Mouse (Mus musculus) hindbrain, embryonic 16.5 days (tissue): ENCODE measurements at regions not wholly inside any gene's neighbourhood (a gene's known extent, or its start where the extent isn't known, plus 50 kb on each side); places are given as distances from the start of the nearest gene placed in this dataset.

Source experiments
- ATAC-seq: fragments of 200-750 bp; cut with Nextera tagmentation; 2 replicates; pipeline ENCODE4 v1.8.0; 2017; ENCODE audit warnings: moderate TSS enrichment, moderate library complexity
- H3K27ac ChIP-seq: fragments of 300-500 bp; sonication (generic); 2 replicates; pipeline ENCODE4 v1.5.1; 2014; ENCODE audit warnings: low read depth, mild to moderate bottlenecking, control low read depth, low read length, moderate library complexity
- H3K27me3 ChIP-seq: fragments of 300-500 bp; sonication (generic); replicated peaks from 2 replicates; pipeline ENCODE4 v1.6.1; 2014; ENCODE audit warnings: low read length; ENCODE audit not compliant: control insufficient read depth, insufficient read depth
- H3K36me3 ChIP-seq: fragments of 300-500 bp; sonication (generic); 2 replicates; pipeline ENCODE4 v1.6.1; 2014; ENCODE audit warnings: mild to moderate bottlenecking, low read length, moderate library complexity, mixed read lengths; ENCODE audit not compliant: control insufficient read depth, insufficient read depth
- H3K4me1 ChIP-seq: fragments of 300-500 bp; sonication (generic); 2 replicates; pipeline ENCODE4 v1.6.1; 2014; ENCODE audit warnings: low read depth, low read length; ENCODE audit not compliant: control insufficient read depth, insufficient read depth
- H3K4me2 ChIP-seq: fragments of 300-500 bp; sonication (generic); 2 replicates; pipeline ENCODE4 v1.6.1; 2014; ENCODE audit warnings: mild to moderate bottlenecking, low read length, control low read depth, moderate library complexity
- H3K4me3 ChIP-seq: fragments of 300-500 bp; sonication (generic); 2 replicates; pipeline ENCODE4 v1.5.1; 2014; ENCODE audit warnings: mild to moderate bottlenecking, low read length, control low read depth, moderate library complexity
- H3K9ac ChIP-seq: fragments of 300-500 bp; sonication (generic); 2 replicates; pipeline ENCODE4 v1.6.1; 2014; ENCODE audit warnings: low read depth, mild to moderate bottlenecking, control low read depth, low read length, moderate library complexity
- H3K9me3 ChIP-seq: fragments of 300-500 bp; sonication (generic); 2 replicates; pipeline ENCODE4 v1.6.1; 2014; ENCODE audit warnings: mild to moderate bottlenecking, low read length, moderate library complexity; ENCODE audit not compliant: control insufficient read depth
- WGBS: fragments of 180-500 bp; shearing (Covaris S2); extraction: QIAGEN DNeasy Blood & Tissue Kit; methylation state at CpG from one replicate; pipeline ENCODE4 v1.1.7; 2014; 5-methylcytosine and 5-hydroxymethylcytosine counted together

GRCm38 (mm10) chr15:93710493-93711149, 114.9 kb upstream of the Prickle1 start:
- H3K36me3 ChIP-seq = no peaks in the 10 kb centered on the region
- H3K4me3 ChIP-seq = no peak overlapping the region
- ATAC-seq = no peak
- H3K9ac ChIP-seq = no peak overlapping the region
- 88% methylated on average over 15 of the region's 15 CpGs for WGBS
- no peak overlapping the region for H3K4me2 ChIP-seq
- no peaks in the 10 kb centered on the region for H3K4me1 ChIP-seq
- no peaks in the 10 kb centered on the region for H3K9me3 ChIP-seq
- H3K27me3 ChIP-seq = no peaks in the 10 kb centered on the region
- H3K27ac ChIP-seq = no peak overlapping the region

- Histone ChIP-seq H3K27me3 (no peaks in the 10 kb centered on the region), H3K9ac (no peak overlapping the region), H3K27ac (no peak overlapping the region), H3K9me3 (no peaks in the 10 kb centered on the region), H3K4me3 (no peak overlapping the region), H3K4me1 (no peaks in the 10 kb centered on the region), H3K4me2 (no peak overlapping the region), H3K36me3 (no peaks in the 10 kb centered on the region)
- no peak for ATAC-seq
- 78% methylated on average over 11 of the region's 11 CpGs for WGBS
Observed at GRCm38 (mm10) chr15:93706366-93706930, 110.8 kb upstream of the Prickle1 start.

- Histone ChIP-seq H3K36me3 (no peaks in the 10 kb centered on the region), H3K4me1 (no peaks in the 10 kb centered on the region), H3K4me3 (no peak overlapping the region), H3K27ac (no peak overlapping the region; the same call in 1 of the 2 replicates), H3K9me3 (no peaks in the 10 kb centered on the region), H3K4me2 (no peak overlapping the region), H3K9ac (no peak overlapping the region), H3K27me3 (no peaks in the 10 kb centered on the region)
- ATAC-seq = no peak
- 78% methylated on average over 4 of the region's 4 CpGs for WGBS
Observed at GRCm38 (mm10) chr15:93705651-93706050, 110.0 kb upstream of the Prickle1 start.

GRCm38 (mm10) chr15:93705109-93705508, 109.4 kb upstream of the Prickle1 start:
- WGBS = 92% methylated on average over 1 of the region's 1 CpGs
- H3K4me2 ChIP-seq = no peak overlapping the region
- ATAC-seq = no peak
- H3K9me3 ChIP-seq = no peaks in the 10 kb centered on the region
- H3K4me1 ChIP-seq = 0 out of 2 replicates have a peak, but pooled peaks cover 2% of the 10 kb centered on the region
- no peak overlapping the region; the same call in 1 of the 2 replicates for H3K27ac ChIP-seq
- no peak overlapping the region for H3K9ac ChIP-seq
- H3K4me3 ChIP-seq = no peak overlapping the region
- H3K27me3 ChIP-seq = no peaks in the 10 kb centered on the region
- no peaks in the 10 kb centered on the region for H3K36me3 ChIP-seq

GRCm38 (mm10) chr15:93701017-93701416, 105.3 kb upstream of the Prickle1 start:
- Histone ChIP-seq H3K4me3 (no peak overlapping the region), H3K9me3 (no peaks in the 10 kb centered on the region), H3K36me3 (no peaks in the 10 kb centered on the region), H3K9ac (no peak overlapping the region), H3K27me3 (no peaks in the 10 kb centered on the region), H3K27ac (no peak overlapping the region), H3K4me2 (no peak overlapping the region), H3K4me1 (0 out of 2 replicates have a peak, but pooled peaks cover 2% of the 10 kb centered on the region)
- no peak for ATAC-seq
- 35% methylated on average over 10 of the region's 10 CpGs for WGBS

GRCm38 (mm10) chr15:93699971-93700370, 104.3 kb upstream of the Prickle1 start:
- 62% methylated on average over 9 of the region's 9 CpGs for WGBS
- Histone ChIP-seq H3K4me2 (no peak overlapping the region), H3K36me3 (no peaks in the 10 kb centered on the region), H3K27ac (no peak overlapping the region), H3K9ac (no peak overlapping the region), H3K27me3 (no peaks in the 10 kb centered on the region), H3K4me3 (no peak overlapping the region), H3K9me3 (no peaks in the 10 kb centered on the region), H3K4me1 (0 out of 2 replicates have a peak, but pooled peaks cover 2% of the 10 kb centered on the region)
- peak; percentile 67; the same call in 1 of the 2 replicates for ATAC-seq

- WGBS = 33% methylated on average over 10 of the region's 10 CpGs
- H3K9ac ChIP-seq = no peak overlapping the region
- H3K27me3 ChIP-seq = no peaks in the 10 kb centered on the region
- H3K4me3 ChIP-seq = no peak overlapping the region
- no peak for ATAC-seq
- H3K4me1 ChIP-seq = 0 out of 2 replicates have a peak, but pooled peaks cover 2% of the 10 kb centered on the region
- H3K9me3 ChIP-seq = no peaks in the 10 kb centered on the region
- no peak overlapping the region for H3K27ac ChIP-seq
- H3K36me3 ChIP-seq = no peaks in the 10 kb centered on the region
- H3K4me2 ChIP-seq = peak overlapping the region; percentile 6; the same call in 1 of the 2 replicates
Observed at GRCm38 (mm10) chr15:93698182-93698822, 102.6 kb upstream of the Prickle1 start.

- 78% methylated on average over 6 of the region's 6 CpGs for WGBS
- H3K27me3 ChIP-seq = no peaks in the 10 kb centered on the region
- no peak overlapping the region for H3K4me3 ChIP-seq
- no peaks in the 10 kb centered on the region for H3K4me1 ChIP-seq
- H3K9ac ChIP-seq = no peak overlapping the region
- no peaks in the 10 kb centered on the region for H3K9me3 ChIP-seq
- H3K36me3 ChIP-seq = no peaks in the 10 kb centered on the region
- no peak overlapping the region for H3K27ac ChIP-seq
- no peak overlapping the region for H3K4me2 ChIP-seq
- ATAC-seq = no peak
Observed at GRCm38 (mm10) chr15:93690717-93691116, 95.0 kb upstream of the Prickle1 start.

GRCm38 (mm10) chr15:93690011-93690410, 94.3 kb upstream of the Prickle1 start:
- Histone ChIP-seq H3K9ac (no peak overlapping the region), H3K9me3 (no peaks in the 10 kb centered on the region), H3K4me1 (no peaks in the 10 kb centered on the region), H3K4me3 (no peak overlapping the region), H3K27ac (no peak overlapping the region), H3K4me2 (no peak overlapping the region), H3K27me3 (no peaks in the 10 kb centered on the region), H3K36me3 (no peaks in the 10 kb centered on the region)
- no peak for ATAC-seq
- WGBS = 88% methylated on average over 10 of the region's 10 CpGs
